Mouse (Mus musculus) heart, adult 2 months (tissue): ENCODE measurements around the gene Hba-x. TPM values are rescaled to one million over a fixed set of nuclear protein-coding genes. Genes with fewer than 3 reads are reported as not detected.
A peak's percentile ranks its signal among the peaks of the same experiment; 100 is the strongest.

Experiments
- DNase-seq, 2 experiments: peaks; one replicate each; pipeline ENCODE4 v3.0.0; 2021
- H3K27ac ChIP-seq: fragments of 200-600 bp; 2 replicates; pipeline ENCODE4 v1.8.1; 2022
- H3K27me3 ChIP-seq: fragments of 200-500 bp; 2 replicates; pipeline ENCODE4 v1.6.1; 2012; ENCODE audit warnings: mild to moderate bottlenecking, low read length, inconsistent platforms, mixed read lengths; ENCODE audit not compliant: control insufficient read depth, insufficient read depth
- H3K36me3 ChIP-seq: fragments of 200-500 bp; 2 replicates; pipeline ENCODE4 v1.6.1; 2012; ENCODE audit warnings: low read length, inconsistent platforms; ENCODE audit not compliant: control insufficient read depth, insufficient read depth
- H3K4me1 ChIP-seq: fragments of 200-500 bp; 2 replicates; pipeline ENCODE4 v1.6.1; 2011; ENCODE audit warnings: low read length; ENCODE audit not compliant: control insufficient read depth, insufficient read depth
- H3K4me3 ChIP-seq: fragments of 200-600 bp; 2 replicates; pipeline ENCODE4 v1.8.1; 2022
- H3K79me2 ChIP-seq: fragments of 200-500 bp; replicated peaks from 2 replicates; pipeline ENCODE4 v1.6.1; 2012; ENCODE audit warnings: mild to moderate bottlenecking, inconsistent platforms, low read length, moderate library complexity, mixed read lengths; ENCODE audit not compliant: control insufficient read depth, insufficient read depth
- H3K9ac ChIP-seq: fragments of 200-500 bp; 2 replicates; pipeline ENCODE4 v1.6.1; 2012; ENCODE audit warnings: low read depth, mild to moderate bottlenecking, control low read depth, inconsistent platforms, low read length, mixed read lengths
- CTCF ChIP-seq: fragments of 200-600 bp; IDR thresholded peaks from 2 replicates; pipeline ENCODE4 v1.8.1; 2022; ENCODE audit warnings: antibody characterized with exemption, mild to moderate bottlenecking, moderate library complexity
- EP300 ChIP-seq: fragments of 200-500 bp; IDR thresholded peaks from 2 replicates; pipeline ENCODE4 v1.6.1; 2011; ENCODE audit warnings: low read depth, low read length, control low read depth; ENCODE audit not compliant: insufficient read depth
- POLR2A ChIP-seq: fragments of 200-500 bp; IDR thresholded peaks from 2 replicates; pipeline ENCODE4 v1.6.1; 2011; ENCODE audit warnings: mild to moderate bottlenecking, low read depth, low read length, control low read depth; ENCODE audit not compliant: insufficient read depth
- WGBS: fragments of 180-500 bp; shearing (Covaris S2); methylation state at CpG from one replicate; pipeline ENCODE4 v1.1.7; 2018; 5-methylcytosine and 5-hydroxymethylcytosine counted together
- intact Hi-C: fragments of 180-260 bp; cut with DNase I; formaldehyde crosslinking; loops from one replicate; pipeline ENCODE4 v1.15.1; 2025
- long read RNA-seq: library from polyadenylated mRNA; stranded (forward); transcript quantifications from one replicate; pipeline ENCODE4 v2.0.0, GENCODE M21; 2021
- polyA plus RNA-seq: library from polyadenylated mRNA; depleted of rRNA; stranded (reverse); fragments of >200 nt; gene quantifications from 2 replicates; pipeline ENCODE4 v1.2.3, GENCODE M21; 2012; rRNA removed
- total RNA-seq, 2 experiments: library from RNA; stranded (reverse); gene quantifications; 2 replicates each; pipeline ENCODE4 v1.2.3; 2021

The Hba-x gene
- total RNA-seq: not detected
- not detected in 2 replicates for polyA plus RNA-seq
- long read RNA-seq: 0 reads

DNA sequence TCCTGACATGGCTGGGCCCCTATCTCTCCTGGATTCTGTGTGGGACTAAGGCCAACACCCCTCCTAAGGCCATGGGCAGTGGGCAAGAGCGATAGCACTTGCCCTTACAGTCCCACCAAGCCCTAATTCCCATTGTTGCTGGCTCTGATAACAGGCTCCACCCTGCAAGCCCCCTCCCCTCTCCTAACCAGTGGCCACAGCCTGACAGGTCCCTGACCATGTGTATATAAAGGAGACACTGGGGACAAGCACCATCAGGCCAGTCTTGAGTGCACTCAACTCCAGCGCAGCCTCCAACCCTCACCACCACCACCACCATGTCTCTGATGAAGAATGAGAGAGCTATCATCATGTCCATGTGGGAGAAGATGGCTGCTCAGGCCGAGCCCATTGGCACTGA lies at the start of gene Hba-x:
Gene Hba-x (plus strand): TSS at position 54 of the 400 bp plus-strand sequence.
- Histone ChIP-seq H3K9ac (no peak within 1 kb of the TSS), H3K79me2 (no peaks in the 10 kb centered on the region), H3K36me3 (no peaks in the 10 kb centered on the region), H3K4me3 (no peak within 1 kb of the TSS), H3K27ac (no peak within 1 kb of the TSS), H3K27me3 (peaks cover 6% of the 10 kb centered on the region), H3K4me1 (no peaks in the 10 kb centered on the region; the same call in 1 of the 2 replicates)
- DNase-seq: no peak
- 61% methylated on average over 3 of the region's 3 CpGs for WGBS
- intact Hi-C loops: no loop called here
- no peak for TF ChIP-seq EP300
- TF ChIP-seq CTCF: no peak
- no peak for TF ChIP-seq POLR2A

DNA sequence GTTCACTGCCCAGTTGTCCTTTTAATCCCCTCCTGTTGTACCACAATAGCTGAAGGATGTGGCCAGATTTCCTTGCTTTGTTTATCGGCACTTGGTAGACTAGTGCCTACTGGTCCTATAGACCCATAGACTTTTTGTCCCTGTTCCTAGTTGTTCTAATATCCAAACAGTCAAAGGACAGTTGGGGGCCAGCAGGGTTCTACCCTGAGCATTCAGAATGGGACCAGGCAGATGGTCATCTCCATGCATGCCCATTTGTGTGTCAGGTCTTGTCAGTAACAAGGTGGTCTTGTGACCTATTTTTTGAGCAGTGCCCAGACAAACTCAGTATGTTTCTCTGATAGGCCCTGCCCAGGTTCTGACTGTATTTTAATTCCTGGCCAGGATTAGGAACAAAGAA lies 49.2 kb upstream of the Hba-x start:
- intact Hi-C loops: no loop called here
- no peak for TF ChIP-seq EP300
- no peak for DNase-seq
- H3K79me2 ChIP-seq: no peaks in the 10 kb centered on the region
- H3K36me3 ChIP-seq: no peaks in the 10 kb centered on the region
- no peaks in the 10 kb centered on the region for H3K27me3 ChIP-seq
- 23% methylated on average over 1 of the region's 1 CpGs for WGBS
- peak overlapping the region; percentile 75 for H3K9ac ChIP-seq
- H3K4me3 ChIP-seq: peak overlapping the region; percentile 72
- H3K27ac ChIP-seq: peak overlapping the region; percentile 76
- H3K4me1 ChIP-seq: peaks cover 24% of the 10 kb centered on the region

DNA sequence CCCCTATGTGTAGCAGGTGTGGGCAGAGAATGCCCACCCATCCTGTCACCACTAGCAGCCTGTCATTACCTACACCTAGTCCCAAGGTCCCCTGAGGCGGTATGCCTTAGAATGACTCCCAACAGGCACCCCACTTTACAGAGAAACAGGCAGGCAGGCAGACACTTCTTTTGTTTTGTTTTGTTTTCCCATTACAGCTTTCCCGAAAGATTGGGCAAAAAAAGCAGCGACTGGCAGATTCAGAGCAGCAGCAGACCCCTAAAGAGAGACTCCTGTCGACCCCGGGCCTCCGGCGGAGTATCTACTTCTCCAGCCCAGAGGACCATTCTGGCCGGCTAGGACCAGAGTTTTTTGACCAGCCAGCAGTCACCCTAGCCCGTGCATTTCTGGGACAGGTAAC lies 48.6 kb upstream of the Hba-x start:
- no peak for DNase-seq
- WGBS: 90% methylated on average over 9 of the region's 9 CpGs
- Histone ChIP-seq H3K4me1 (peaks cover 22% of the 10 kb centered on the region), H3K27ac (no peak overlapping the region), H3K79me2 (no peaks in the 10 kb centered on the region), H3K9ac (no peak overlapping the region), H3K4me3 (no peak overlapping the region), H3K36me3 (no peaks in the 10 kb centered on the region), H3K27me3 (no peaks in the 10 kb centered on the region)
- intact Hi-C loops: no loop called here
- TF ChIP-seq EP300 (no peak), CTCF (no peak), POLR2A (no peak)

DNA sequence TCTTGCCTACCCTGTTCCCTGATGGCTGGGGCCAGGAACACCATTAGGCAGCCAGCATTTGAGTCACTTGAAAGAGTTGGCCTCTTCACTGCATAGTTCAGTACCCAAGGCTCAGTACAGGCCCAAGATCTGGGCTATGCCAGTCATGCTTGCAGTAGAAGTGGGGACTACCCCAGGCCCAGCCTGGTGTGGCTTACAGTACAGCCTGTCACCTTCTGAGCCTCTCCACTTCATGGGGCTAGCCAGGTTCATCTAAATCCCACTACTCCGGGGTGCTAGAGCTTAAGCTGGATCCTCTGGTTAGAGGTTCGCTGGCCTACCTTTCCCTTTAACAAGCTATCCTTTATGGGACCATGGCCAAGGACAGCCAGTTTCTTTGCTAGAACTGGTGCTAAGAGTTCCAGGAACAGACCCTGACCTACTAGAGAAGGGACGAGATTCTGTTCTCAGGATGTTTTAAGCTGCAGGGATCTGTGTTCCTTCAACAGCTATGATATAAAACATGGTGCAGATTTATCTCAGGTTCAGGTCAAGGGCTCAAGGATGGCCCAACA lies 47.8 kb upstream of the Hba-x start:
- H3K27ac ChIP-seq: no peak overlapping the region
- DNase-seq: peak in 1 of 2 experiments; percentile 7

DNA sequence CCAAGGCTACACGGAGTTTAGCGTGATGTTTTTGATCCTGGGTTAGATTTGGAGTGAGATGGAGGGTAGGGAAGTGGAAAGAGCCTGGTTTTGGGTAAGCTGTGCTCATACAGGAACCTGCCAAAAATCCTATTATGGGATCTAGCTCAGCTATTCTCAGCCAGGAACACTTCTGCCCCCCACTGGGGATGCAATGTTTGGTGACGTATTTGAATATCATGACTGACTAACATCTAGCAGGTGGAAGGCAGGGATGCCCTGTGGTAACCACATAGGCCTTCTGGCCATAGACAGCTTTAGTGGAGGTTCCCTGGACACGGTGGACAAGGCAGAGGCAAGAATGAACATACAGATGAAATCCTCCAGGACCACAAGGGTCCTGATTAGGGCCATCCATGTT lies 46.0 kb upstream of the Hba-x start:
- TF ChIP-seq EP300 (no peak), CTCF (peak; percentile 49)
- intact Hi-C loops: no loop called here
- no peaks in the 10 kb centered on the region for H3K79me2 ChIP-seq
- WGBS: 85% methylated on average over 4 of the region's 4 CpGs
- H3K27me3 ChIP-seq: no peaks in the 10 kb centered on the region
- no peak for DNase-seq
- H3K27ac ChIP-seq: no peak overlapping the region
- peaks cover 8% of the 10 kb centered on the region for H3K4me1 ChIP-seq
- no peak overlapping the region for H3K4me3 ChIP-seq
- H3K36me3 ChIP-seq: no peaks in the 10 kb centered on the region
- H3K9ac ChIP-seq: no peak overlapping the region

More for the DNA sequence above, 47.8 kb upstream of the Hba-x start:
- intact Hi-C loops: no loop called here
- Histone ChIP-seq H3K9ac (no peak overlapping the region), H3K79me2 (no peaks in the 10 kb centered on the region), H3K4me3 (no peak overlapping the region), H3K36me3 (no peaks in the 10 kb centered on the region), H3K27me3 (no peaks in the 10 kb centered on the region), H3K4me1 (peaks cover 18% of the 10 kb centered on the region)
- TF ChIP-seq POLR2A (no peak), CTCF (no peak), EP300 (no peak)
- 80% methylated on average over 3 of the region's 3 CpGs for WGBS

DNA sequence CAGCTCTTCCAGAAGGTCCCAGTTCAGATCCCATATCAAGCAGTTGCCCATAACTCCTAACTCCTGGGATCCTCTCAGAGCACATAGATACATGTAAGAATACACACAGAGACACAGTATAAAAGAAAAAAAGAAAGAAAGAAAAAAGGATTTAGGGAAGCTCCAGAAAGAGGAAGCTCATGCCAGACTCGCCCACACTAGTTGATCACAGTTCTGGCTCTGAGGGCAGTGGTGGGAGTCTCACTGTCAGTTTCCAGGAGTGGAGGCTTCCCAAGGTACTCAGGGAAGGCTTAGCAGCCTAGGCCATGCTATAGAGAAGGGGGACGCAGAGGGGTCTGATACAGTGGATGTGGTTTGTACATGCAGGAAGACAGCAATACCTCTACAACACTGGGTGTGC lies 45.1 kb upstream of the Hba-x start:
- no peak for DNase-seq
- H3K9ac ChIP-seq: no peak overlapping the region
- no peak overlapping the region for H3K4me3 ChIP-seq
- H3K36me3 ChIP-seq: no peaks in the 10 kb centered on the region
- TF ChIP-seq CTCF (no peak), POLR2A (no peak), EP300 (no peak)
- intact Hi-C loops: no loop called here
- WGBS: 88% methylated on average over 2 of the region's 2 CpGs
- H3K4me1 ChIP-seq: peaks cover 3% of the 10 kb centered on the region
- no peaks in the 10 kb centered on the region for H3K79me2 ChIP-seq
- no peak overlapping the region for H3K27ac ChIP-seq
- H3K27me3 ChIP-seq: no peaks in the 10 kb centered on the region
